Mouse (Mus musculus) retina, postnatal 7 days (tissue): ENCODE data around the gene Foxk1.

ENCODE experiments used
- DNase-seq: peaks from one replicate; pipeline ENCODE4 v3.0.0-alpha.2; 2012; ENCODE audit warnings: low read depth, low spot score

The Foxk1 gene

DNA sequence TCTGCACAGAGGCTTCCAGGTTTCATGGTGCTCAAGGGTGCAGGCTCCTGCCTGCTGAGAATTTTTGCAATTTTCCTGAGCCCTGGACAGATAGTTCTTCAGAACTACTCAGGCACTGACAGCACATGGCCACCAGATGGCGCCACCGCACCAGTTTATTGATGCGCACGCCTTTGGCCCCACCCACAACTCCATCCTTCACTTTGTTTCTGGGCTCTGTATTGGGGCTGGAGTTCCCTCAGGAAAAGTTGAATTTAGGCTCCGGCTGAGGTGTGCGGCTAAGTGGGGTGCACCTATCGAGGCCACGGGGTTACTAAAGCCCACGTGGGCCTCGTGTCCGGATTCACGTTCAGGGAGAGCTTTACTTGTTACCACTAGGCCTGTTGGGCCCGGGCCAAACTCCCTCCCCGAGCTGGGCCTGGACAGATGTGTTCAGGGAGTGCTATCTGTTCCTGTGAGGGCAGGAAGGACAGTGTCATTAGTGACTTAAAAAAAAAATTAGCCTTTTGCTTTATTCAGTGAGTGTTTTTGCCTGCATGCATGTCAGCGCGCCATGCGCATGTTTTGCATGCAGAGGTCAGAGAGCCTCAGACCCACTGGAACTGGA lies 77.6 kb downstream of the Foxk1 start:
- peak; percentile 71 for DNase-seq

DNA sequence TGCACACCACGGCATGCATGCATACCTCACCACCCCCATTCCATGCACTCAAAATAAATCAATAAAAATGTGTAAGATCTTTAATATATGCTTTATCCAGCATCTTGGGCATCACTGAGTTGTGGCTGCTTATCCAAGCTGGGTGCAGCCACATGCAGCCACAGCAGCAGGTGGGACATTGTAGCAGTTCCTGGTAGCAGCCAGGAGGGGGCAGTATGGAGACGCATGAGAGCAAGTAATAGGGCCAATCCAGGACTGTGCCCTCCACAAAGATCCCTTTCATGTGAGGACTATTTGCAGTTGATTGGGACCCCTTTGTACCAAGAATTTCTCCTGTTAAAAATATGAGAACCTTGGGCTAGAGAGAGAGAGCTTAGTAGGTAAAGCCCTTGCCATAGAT lies 81.2 kb downstream of the Foxk1 start:
- DNase-seq: no peak

DNA sequence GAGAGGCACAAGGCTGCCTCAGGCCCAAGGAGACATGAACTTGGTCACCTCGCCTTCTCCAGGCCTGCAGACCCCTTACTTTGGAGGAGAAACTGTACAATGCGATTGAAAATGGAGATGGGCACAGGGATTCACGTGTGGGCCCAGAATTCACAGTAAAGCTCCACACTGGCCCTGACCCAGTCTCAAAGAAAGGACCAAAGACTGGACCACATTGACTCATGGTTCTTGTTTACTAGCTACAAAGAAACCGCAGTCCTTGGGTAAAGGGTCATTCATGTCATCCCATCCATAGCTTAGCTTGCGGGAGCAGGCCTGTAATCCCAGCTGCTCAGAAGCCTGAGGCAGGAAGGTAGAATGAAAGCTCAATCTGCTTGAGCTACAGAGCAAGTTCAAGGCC lies 82.3 kb downstream of the Foxk1 start:
- no peak for DNase-seq

DNA sequence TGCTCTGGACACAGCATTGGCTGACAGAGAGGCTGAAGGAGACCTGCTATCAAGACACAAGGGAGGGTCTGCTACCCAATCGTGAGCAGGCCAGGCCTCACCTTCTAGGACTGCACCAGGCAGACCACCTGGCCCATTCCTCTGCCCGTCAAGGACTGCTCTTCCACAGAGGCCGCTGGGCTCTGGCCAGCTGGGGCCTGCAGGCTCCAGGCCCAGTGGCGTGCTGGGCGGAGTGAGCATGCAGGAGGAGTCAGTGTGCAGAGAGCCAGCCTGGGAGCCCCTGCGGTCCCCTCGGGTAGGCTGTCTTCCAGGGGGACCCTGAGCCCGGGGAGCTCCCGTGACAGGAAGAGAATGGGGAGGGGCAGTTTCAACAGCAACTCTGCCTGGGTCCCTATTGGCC lies 85.4 kb downstream of the Foxk1 start:
- DNase-seq: no peak

DNA sequence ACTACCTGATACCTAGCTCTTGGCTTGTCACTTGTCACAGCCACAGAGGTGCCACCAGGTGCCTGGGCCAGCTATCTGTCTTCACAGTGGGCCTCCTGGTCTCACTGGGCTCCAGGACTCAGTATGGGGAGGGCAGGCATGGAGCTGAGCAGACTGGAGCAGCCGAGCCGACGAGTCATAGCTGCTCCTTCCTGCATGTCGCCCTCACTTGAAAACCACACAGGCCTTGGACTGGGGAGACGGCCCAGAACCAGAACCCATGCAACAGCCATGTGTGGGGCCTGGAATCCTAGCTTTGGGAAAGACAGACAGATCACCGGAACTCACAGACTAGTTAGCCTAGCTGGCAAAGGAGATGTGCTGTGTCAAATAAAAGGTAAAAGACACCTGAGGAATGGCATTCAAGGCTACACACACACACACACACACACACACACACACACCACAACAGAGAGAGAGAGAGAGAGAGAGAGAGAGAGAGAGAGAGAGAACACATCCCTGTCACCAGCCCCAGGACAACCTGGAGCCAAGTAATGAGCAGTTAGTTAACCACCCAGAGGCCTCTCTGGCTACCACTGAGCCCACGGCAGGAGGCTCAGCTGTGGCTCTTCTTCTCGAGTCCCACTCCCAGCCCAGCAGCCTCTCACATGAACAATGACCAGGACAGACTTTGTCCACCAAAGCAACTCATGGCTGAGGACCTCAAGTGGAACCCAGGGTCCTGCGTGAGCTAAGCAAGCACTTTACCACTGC lies 88.8 kb downstream of the Foxk1 start:
- no peak for DNase-seq

DNA sequence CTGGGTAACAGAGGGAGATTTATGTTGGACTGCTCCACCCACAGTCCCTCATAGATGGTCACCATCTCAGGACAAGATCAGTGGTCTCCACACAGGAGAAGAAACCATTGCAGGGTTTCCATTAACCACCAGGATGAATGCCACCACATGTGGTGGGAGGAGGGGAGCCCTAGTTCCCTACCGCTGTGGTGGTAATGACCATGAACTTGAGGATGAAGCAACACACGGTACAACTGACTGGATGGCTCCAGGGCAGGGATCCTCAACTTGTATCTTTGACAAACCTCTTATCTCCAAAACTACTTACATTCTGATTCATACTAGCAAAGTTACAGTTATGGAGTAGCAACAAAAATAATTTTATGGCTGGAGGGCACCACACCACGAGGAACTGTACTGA lies 92.0 kb downstream of the Foxk1 start:
- DNase-seq: no peak

DNA sequence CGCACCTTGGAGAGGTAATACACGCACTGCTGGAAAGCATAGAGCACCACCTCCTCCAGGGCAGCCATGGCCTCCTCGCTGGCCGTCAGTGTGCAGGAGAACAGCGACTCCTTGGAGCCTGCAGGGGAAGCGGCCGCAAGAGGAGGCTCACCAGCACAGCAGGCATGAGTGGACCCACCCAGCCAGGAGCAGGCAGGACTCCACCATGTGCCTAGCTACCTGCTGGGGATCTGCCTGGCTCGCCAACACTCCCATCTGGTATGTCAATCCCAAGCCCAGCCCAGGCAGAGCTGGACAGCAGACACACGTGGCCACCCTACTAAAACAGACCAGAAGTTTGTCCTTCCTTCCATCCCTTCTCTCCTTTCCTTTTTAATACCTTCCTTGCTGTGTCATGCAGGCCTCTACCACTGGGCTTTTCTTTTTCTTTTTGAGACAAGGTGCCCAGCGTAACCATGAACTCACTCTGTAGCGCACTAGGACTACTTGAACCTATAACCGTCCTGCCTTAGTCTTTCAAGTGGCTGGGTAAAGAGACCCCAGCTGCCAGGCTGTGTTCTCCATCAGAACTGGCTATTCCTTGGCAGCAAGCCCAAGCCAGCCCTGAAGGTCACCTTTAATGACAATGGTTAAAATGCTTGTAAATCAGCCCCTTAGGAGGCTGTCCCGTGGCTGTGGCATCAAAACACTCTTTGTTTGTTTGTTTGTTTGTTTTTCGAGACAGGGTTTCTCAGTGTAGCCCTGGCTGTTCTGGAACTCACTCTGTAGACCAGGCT lies 94.2 kb downstream of the Foxk1 start:
- no peak for DNase-seq

DNA sequence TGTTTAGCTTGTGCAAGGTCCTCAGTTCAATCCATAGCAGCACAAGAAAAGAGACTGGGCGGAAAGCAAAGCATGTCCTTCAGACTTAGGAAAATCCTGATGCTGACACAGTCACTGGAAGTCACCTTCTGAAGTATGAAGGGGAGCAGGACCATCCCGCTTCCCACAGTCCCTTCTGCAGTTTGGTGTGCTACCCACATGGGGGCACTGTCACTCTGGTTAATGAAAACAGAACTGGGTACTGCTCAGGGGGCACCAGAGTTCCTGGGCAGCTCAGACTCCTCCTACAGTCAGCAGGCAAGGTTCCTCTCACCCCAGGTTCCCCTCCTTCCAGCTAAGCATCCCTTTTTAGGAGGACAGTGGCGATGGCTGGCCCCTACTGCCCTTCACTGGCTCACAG lies 97.7 kb downstream of the Foxk1 start:
- DNase-seq: no peak

DNA sequence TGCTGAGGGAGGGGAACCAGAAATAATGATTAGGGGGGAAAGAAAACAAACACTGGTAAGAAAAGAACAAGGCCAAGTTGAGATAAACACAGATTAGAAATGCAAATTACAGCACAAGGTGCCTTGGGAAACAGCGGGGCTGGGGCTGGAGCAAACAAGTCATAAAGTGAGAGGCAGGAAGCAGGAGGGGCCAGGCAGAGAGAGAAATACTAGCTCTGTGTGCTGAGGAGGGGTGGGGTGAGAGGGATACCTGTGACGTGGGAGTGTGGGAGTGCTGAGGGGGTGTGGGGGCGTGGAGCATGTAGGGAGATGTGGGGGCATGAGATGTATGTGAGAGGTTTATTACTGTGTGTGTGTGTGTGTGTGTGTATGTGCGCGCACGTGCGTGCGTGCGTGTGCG lies 99.6 kb downstream of the Foxk1 start:
- no peak for DNase-seq

DNA sequence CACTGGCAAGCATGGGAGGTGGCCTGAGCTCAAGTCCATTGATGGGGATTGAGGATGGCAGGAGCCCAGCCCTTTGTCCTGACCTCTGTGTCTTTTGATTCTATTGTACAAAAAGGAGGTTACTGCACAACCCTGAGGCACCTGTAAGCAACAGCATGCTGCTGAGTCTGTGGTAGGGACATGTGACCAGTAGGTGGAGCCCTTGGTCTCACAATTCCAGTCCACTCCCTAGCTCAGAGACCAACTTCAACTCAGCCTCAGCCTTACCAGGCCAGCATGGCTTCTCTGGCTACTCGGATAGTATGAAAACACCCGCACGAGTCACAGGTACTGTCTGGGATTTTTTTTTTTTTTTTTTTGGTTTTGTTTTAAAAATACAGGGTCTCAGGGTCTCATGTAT lies 101.1 kb downstream of the Foxk1 start:
- DNase-seq: peak; percentile 84

DNA sequence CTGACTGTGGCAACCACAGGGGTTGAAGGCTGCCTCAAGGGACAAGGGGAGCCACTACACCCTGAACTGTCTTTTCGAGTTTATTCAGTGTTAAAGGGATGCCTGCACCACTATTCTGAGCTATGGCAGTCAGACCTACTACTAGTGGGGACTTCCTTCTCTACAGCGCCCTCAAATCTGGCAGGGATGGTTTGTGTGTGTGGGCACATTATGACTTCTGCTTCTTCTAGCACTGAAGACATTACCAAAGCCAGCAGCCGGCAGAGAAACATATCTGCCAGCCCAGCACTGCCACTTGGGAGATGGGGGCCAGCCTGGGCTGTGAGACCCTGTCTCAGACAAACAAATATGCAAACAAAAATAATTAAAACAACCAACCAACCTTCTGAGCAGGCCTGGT lies 102.9 kb downstream of the Foxk1 start:
- DNase-seq: no peak

DNA sequence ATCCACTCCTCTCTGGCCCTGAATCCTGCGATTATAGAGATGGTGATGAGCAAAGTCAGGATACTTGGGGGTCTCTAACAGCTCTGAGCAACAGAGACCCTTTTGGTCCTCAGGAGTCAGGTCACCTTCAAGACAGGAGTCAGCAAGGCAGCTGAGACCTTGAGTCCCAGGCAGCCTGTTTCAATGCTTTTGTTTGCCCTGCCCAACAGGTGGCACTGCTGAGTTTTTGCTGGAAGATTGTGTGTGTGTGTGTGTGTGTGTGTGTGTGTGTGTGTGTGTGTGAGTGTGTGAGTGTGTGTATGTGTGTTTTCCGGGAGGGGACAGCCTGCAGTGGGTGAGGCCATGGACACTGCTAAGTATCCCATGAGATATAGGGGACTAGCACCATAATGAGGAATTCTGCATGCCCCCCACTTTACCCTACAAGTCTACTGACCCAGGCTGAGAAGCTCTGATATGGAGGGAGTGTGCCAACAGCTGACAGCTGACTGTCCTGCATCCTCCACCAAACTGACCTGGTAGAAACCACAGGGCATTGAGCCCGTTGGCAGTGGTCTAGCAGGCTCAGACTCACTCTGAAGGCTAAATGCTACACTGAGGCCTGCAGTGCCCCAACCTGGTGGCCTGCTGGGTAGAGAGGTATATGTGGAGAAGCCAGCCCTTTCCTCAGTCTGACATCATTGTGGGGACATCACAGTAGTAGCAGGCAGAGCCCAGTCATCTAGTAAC lies 104.6 kb downstream of the Foxk1 start:
- DNase-seq: no peak

DNA sequence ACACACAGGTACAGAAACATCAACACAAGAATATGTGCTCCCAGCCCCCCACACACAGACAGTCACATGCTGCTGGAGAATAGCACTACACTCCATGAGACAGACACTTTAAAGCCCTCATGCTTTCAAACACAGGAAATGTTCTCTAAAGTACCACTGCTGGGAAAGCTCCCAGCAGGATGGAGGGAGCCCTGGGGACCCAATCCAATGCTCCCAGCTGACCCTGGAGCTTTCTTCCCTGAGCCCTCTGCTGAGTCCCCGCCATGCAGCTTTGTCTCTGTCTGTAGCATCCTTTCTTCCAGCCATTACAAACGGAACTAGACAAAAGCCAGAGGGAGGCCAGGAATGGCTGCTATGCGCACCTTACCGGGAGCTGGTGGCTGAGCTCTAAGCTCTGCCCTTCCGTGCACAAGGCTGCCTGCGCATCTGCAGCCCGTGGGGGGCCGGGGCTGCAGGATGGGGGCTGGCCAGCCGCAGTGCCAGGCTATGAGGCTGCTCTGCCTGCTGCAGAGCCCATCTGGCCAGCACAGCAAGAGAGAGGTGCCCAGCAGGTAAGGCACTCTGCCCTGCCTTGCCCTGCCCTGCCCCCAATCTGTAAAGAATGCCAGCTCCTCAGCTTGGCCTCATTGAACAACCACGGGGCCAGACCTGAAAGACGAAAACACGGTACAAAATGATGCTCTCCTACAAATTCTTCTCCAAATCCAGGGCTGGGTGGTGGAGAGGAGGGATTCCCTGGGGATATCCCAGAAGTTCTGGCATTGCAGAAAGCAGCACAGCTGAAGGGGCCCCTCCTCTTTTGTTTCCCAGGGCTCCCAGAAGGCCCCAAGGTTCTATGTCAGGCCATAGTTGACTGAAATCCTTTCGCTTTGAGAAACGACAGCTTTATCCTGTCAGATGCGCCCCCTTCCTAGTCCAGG lies 108.1 kb downstream of the Foxk1 start:
- no peak for DNase-seq

DNA sequence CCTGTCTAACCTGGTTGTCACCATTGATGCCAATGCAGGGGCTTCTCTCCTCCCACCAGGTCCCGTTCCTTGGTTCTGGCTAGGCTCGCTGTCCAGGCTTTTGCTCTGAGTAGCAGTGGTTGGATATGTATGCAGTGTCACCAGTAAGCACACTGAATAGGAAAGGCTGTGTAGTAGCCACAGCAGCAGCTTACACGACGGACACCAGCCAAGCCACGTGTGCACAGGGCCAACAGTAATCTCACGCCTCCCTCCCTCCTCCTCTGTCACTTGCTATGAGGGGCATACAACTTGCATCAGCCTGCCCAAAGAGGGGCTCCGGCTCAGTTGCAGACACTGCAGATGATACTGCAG lies 108.7 kb downstream of the Foxk1 start:
- DNase-seq: no peak
